Mouse (Mus musculus) CD8-positive naive resting alpha-beta T cell, adult 57 days (primary cell): ENCODE data around the gene Tril. TPM values are rescaled to one million over a fixed set of nuclear protein-coding genes. Genes with fewer than 3 reads are reported as not detected.

Source experiments
- total RNA-seq: library from RNA; stranded (reverse); gene quantifications from one replicate; pipeline ENCODE4 v1.2.4, GENCODE M21; 2023

The Tril gene
- total RNA-seq: not detected

GRCm38 (mm10) chr6:53820486-53820985 is at the start of gene Tril:
Gene Tril (minus strand): TSS chr6:53820830.

Other genes starting within 250 kb of the Tril start
- not detected for gene Cpvl, start 157.8 kb upstream of the Tril start, total RNA-seq
- gene Chn2, start 218.7 kb upstream of the Tril start, total RNA-seq: 5.6 TPM